29 mouse cellular contexts compared by ENCODE assay signal in genomic region chr19:11617983-11618382, GRCm38 (mm10). TPM values are rescaled to one million over a fixed set of nuclear protein-coding genes. Genes with fewer than 3 reads are reported as not detected.
A peak's percentile ranks its signal among the peaks of the same experiment; 100 is the strongest.
DNase-seq lines count a peak whose midpoint lies in the region; ATAC-seq lines count a peak whose summit lies in the region.
"Had no signal": no experiment of that assay in that cellular context is flagged by ENCODE, and none has a peak within 500 bp of the region (broad histone marks: within the 10 kb centered on the region; RNA-seq: fewer than 3 reads in every experiment).

No protein-coding gene starts in this region.

- no peak overlapping the region for H3K27ac ChIP-seq in liver, embryonic 11.5 days (ENCODE audit: low read depth, low read length)
- no peak overlapping the region for H3K27ac ChIP-seq in liver, embryonic 15.5 days (replicated peaks)
- no peak overlapping the region for H3K27ac ChIP-seq in forebrain, embryonic 11.5 days (ENCODE audit: low read depth, low read length)
- H3K27ac ChIP-seq: embryonic facial prominence, embryonic 12.5 days; embryonic facial prominence, embryonic 15.5 days; forebrain, embryonic 12.5 days; forebrain, embryonic 15.5 days; heart, adult 2 months; heart, embryonic 10.5 days; heart, embryonic 13.5 days; hindbrain, embryonic 12.5 days; hindbrain, embryonic 15.5 days had no signal

- H3K9me3 ChIP-seq in liver, embryonic 11.5 days (ENCODE audit: control insufficient read depth, low read length) = no peaks in the 10 kb centered on the region
- no peaks in the 10 kb centered on the region for H3K9me3 ChIP-seq in liver, embryonic 15.5 days (replicated peaks)
- H3K9me3 ChIP-seq in forebrain, embryonic 11.5 days (ENCODE audit: control insufficient read depth, low read length) = no peaks in the 10 kb centered on the region
- H3K9me3 ChIP-seq: embryonic facial prominence, embryonic 12.5 days; embryonic facial prominence, embryonic 15.5 days; forebrain, embryonic 12.5 days; forebrain, embryonic 15.5 days; heart, embryonic 10.5 days; heart, embryonic 13.5 days; hindbrain, embryonic 12.5 days; hindbrain, embryonic 15.5 days had no signal

- no peaks in the 10 kb centered on the region for H3K36me3 ChIP-seq in liver, embryonic 11.5 days (ENCODE audit: control insufficient read depth, insufficient read depth, low read length)
- no peaks in the 10 kb centered on the region for H3K36me3 ChIP-seq in liver, embryonic 15.5 days (replicated peaks)
- no peaks in the 10 kb centered on the region for H3K36me3 ChIP-seq in forebrain, embryonic 11.5 days (ENCODE audit: control insufficient read depth, insufficient read depth, low read length)
- H3K36me3 ChIP-seq: embryonic facial prominence, embryonic 12.5 days; embryonic facial prominence, embryonic 15.5 days; forebrain, embryonic 12.5 days; forebrain, embryonic 15.5 days; heart, embryonic 10.5 days; heart, embryonic 13.5 days; hindbrain, embryonic 12.5 days; hindbrain, embryonic 15.5 days had no signal

- intact Hi-C loops in left cerebral cortex, postnatal 36 days (cut with DNase I) = no loop called here

- no peak for DNase-seq in liver, embryonic 11.5 days (ENCODE audit: low spot score)
- no peak for DNase-seq in liver
- no peak for DNase-seq in forebrain, embryonic 11.5 days (ENCODE audit: low spot score)
- no peak for DNase-seq in left cerebral cortex, postnatal 36 days (ENCODE audit: low spot score in 2 of 2)
- no peak for DNase-seq in thymus, postnatal 4 days
- DNase-seq: adrenal gland, postnatal 10 days; adrenal gland, postnatal 36 days; cerebellum, adult 18-20 months; cerebellum, adult 9-10 months; cerebellum, postnatal 14 days; gastrocnemius, postnatal 36 days; heart, adult 2 months; heart, postnatal 14 days; heart, postnatal 4 days had no signal

- no peaks in the 10 kb centered on the region for H3K27me3 ChIP-seq in liver, embryonic 11.5 days (replicated peaks; ENCODE audit: control insufficient read depth, insufficient read depth, low read length)
- H3K27me3 ChIP-seq in liver, embryonic 15.5 days = no peaks in the 10 kb centered on the region
- H3K27me3 ChIP-seq in forebrain, embryonic 11.5 days (ENCODE audit: control insufficient read depth, insufficient read depth, low read length) = no peaks in the 10 kb centered on the region
- H3K27me3 ChIP-seq: embryonic facial prominence, embryonic 12.5 days; embryonic facial prominence, embryonic 15.5 days; forebrain, embryonic 12.5 days; forebrain, embryonic 15.5 days; heart, embryonic 13.5 days; hindbrain, embryonic 12.5 days; hindbrain, embryonic 15.5 days; Patski had no signal

- ATAC-seq in liver, embryonic 11.5 days (replicated peaks; ENCODE audit: low FRiP score) = peak; percentile 86
- peak; percentile 74; the same call in 1 of the 2 replicates for ATAC-seq in liver, embryonic 15.5 days (ENCODE audit: insufficient read depth)
- ATAC-seq in megakaryocyte progenitor cell, adult 5-6 weeks (replicated peaks; ENCODE audit: poor library complexity) = peak; percentile 75
- no peak for ATAC-seq in forebrain, embryonic 11.5 days (replicated peaks; ENCODE audit: low FRiP score)
- ATAC-seq: forebrain, embryonic 15.5 days; Patski had no signal

- H3K9ac ChIP-seq in liver, embryonic 11.5 days (ENCODE audit: low read depth, low read length) = no peak overlapping the region
- H3K9ac ChIP-seq in liver, embryonic 15.5 days = no peak overlapping the region
- H3K9ac ChIP-seq in forebrain, embryonic 11.5 days (ENCODE audit: low read length) = no peak overlapping the region
- H3K9ac ChIP-seq: embryonic facial prominence, embryonic 12.5 days; embryonic facial prominence, embryonic 15.5 days; forebrain, embryonic 12.5 days; forebrain, embryonic 15.5 days; heart, embryonic 13.5 days; hindbrain, embryonic 12.5 days; hindbrain, embryonic 15.5 days had no signal

- H3K4me2 ChIP-seq in liver, embryonic 11.5 days = no peak overlapping the region
- no peak overlapping the region for H3K4me2 ChIP-seq in liver, embryonic 15.5 days
- H3K4me2 ChIP-seq in forebrain, embryonic 11.5 days (ENCODE audit: low read depth, low read length, severe bottlenecking) = no peak overlapping the region
- H3K4me2 ChIP-seq: embryonic facial prominence, embryonic 12.5 days; embryonic facial prominence, embryonic 15.5 days; forebrain, embryonic 12.5 days; forebrain, embryonic 15.5 days; heart, embryonic 13.5 days; hindbrain, embryonic 12.5 days; hindbrain, embryonic 15.5 days had no signal

- no peak overlapping the region for H3K4me3 ChIP-seq in liver, embryonic 11.5 days (ENCODE audit: low read depth, low read length)
- no peak overlapping the region for H3K4me3 ChIP-seq in liver, embryonic 15.5 days (replicated peaks)
- no peak overlapping the region for H3K4me3 ChIP-seq in forebrain, embryonic 11.5 days (ENCODE audit: low read depth, low read length)
- H3K4me3 ChIP-seq: embryonic facial prominence, embryonic 12.5 days; embryonic facial prominence, embryonic 15.5 days; forebrain, embryonic 12.5 days; forebrain, embryonic 15.5 days; heart, adult 2 months; heart, embryonic 10.5 days; heart, embryonic 13.5 days; hindbrain, embryonic 12.5 days; hindbrain, embryonic 15.5 days had no signal

- no peaks in the 10 kb centered on the region; the same call in 1 of the 2 replicates for H3K4me1 ChIP-seq in liver, embryonic 11.5 days (replicated peaks; ENCODE audit: control insufficient read depth, insufficient read depth, low read length)
- H3K4me1 ChIP-seq in liver, embryonic 15.5 days (replicated peaks) = peaks cover 15% of the 10 kb centered on the region
- H3K4me1 ChIP-seq in forebrain, embryonic 11.5 days (replicated peaks; ENCODE audit: control insufficient read depth, insufficient read depth, low read length) = no peaks in the 10 kb centered on the region
- H3K4me1 ChIP-seq: embryonic facial prominence, embryonic 12.5 days; embryonic facial prominence, embryonic 15.5 days; forebrain, embryonic 12.5 days; forebrain, embryonic 15.5 days; heart, embryonic 10.5 days; heart, embryonic 13.5 days; hindbrain, embryonic 12.5 days; hindbrain, embryonic 15.5 days had no signal

RNA-seq across cellular contexts. Expression of gene Ms4a2, which starts 5.5 kb away (rescaled TPM):
- polyA plus RNA-seq in liver, embryonic 11.5 days (2014; fragmentation: Nextera tagmentation; extraction: Ambion mirVana) = 0.19 TPM in 2 replicates
- 0.73 and 0.81 TPM in 2 replicates for polyA plus RNA-seq in liver, embryonic 15.5 days (2015; fragmentation: Nextera tagmentation; extraction: Ambion mirVana)
- 18.2 and 21.8 TPM in 2 replicates for total RNA-seq in megakaryocyte progenitor cell, adult 5-6 weeks (2015)
- total RNA-seq in megakaryocyte progenitor cell, adult 5-6 weeks (2017) = 17.5 and 20.2 TPM in 2 replicates
- polyA plus RNA-seq in forebrain, embryonic 11.5 days (2014; fragmentation: Nextera tagmentation; extraction: Ambion mirVana) = not detected in 2 replicates
- not detected for total RNA-seq in left cerebral cortex, postnatal 36 days (2021)
- total RNA-seq: adrenal gland, adult 18-20 months; adrenal gland, postnatal 36 days; ES-E14; heart, postnatal 14 days had no signal
- polyA plus RNA-seq: forebrain, embryonic 12.5 days; forebrain, embryonic 15.5 days; heart, embryonic 13.5 days; hindbrain, embryonic 12.5 days had no signal

RNA-seq across cellular contexts. Expression of gene Ms4a6d, which starts 13.3 kb away (rescaled TPM):
- polyA plus RNA-seq in liver, embryonic 11.5 days (2014; fragmentation: Nextera tagmentation; extraction: Ambion mirVana) = 3.8 and 5.1 TPM in 2 replicates
- polyA plus RNA-seq in liver, embryonic 15.5 days (2015; fragmentation: Nextera tagmentation; extraction: Ambion mirVana) = 4.5 and 4.8 TPM in 2 replicates
- 5.1 and 5.9 TPM in 2 replicates for total RNA-seq in megakaryocyte progenitor cell, adult 5-6 weeks (2015)
- total RNA-seq in megakaryocyte progenitor cell, adult 5-6 weeks (2017) = 3.0 and 4.2 TPM in 2 replicates
- 1.8 and 2.2 TPM in 2 replicates for polyA plus RNA-seq in forebrain, embryonic 11.5 days (2014; fragmentation: Nextera tagmentation; extraction: Ambion mirVana)
- 1 to 10 TPM; 1.3 to 1.6 TPM for total RNA-seq in left cerebral cortex, postnatal 36 days (2021)

RNA-seq across cellular contexts. Expression of gene Ms4a3, which starts 22.7 kb away (rescaled TPM):
- 7.5 and 9.7 TPM in 2 replicates for polyA plus RNA-seq in liver, embryonic 11.5 days (2014; fragmentation: Nextera tagmentation; extraction: Ambion mirVana)
- 30.9 and 39.0 TPM in 2 replicates for polyA plus RNA-seq in liver, embryonic 15.5 days (2015; fragmentation: Nextera tagmentation; extraction: Ambion mirVana)
- total RNA-seq in megakaryocyte progenitor cell, adult 5-6 weeks (2015) = 1,524 and 1,660 TPM in 2 replicates
- 866 and 1,151 TPM in 2 replicates for total RNA-seq in megakaryocyte progenitor cell, adult 5-6 weeks (2017)
- polyA plus RNA-seq in forebrain, embryonic 11.5 days (2014; fragmentation: Nextera tagmentation; extraction: Ambion mirVana) = not detected in 2 replicates
- total RNA-seq in left cerebral cortex, postnatal 36 days (2021) = not detected
- total RNA-seq: adrenal gland, adult 18-20 months; adrenal gland, postnatal 36 days; ES-E14; gastrocnemius, adult 8-10 months; gastrocnemius, postnatal 36 days; heart, adult 2 months; heart, postnatal 14 days; heart, postnatal 4 days had no signal
- polyA plus RNA-seq: embryonic facial prominence, embryonic 12.5 days; embryonic facial prominence, embryonic 15.5 days; forebrain, embryonic 12.5 days; forebrain, embryonic 15.5 days; heart, adult 2 months; heart, embryonic 10.5 days; hindbrain, embryonic 12.5 days; hindbrain, embryonic 15.5 days had no signal

RNA-seq across cellular contexts. Expression of gene Oosp2, which starts 42.4 kb away (rescaled TPM):
- not detected in 2 replicates for polyA plus RNA-seq in liver, embryonic 11.5 days (2014; fragmentation: Nextera tagmentation; extraction: Ambion mirVana)
- 0.17 and 0.24 TPM in 2 replicates for polyA plus RNA-seq in liver, embryonic 15.5 days (2015; fragmentation: Nextera tagmentation; extraction: Ambion mirVana)
- 1.1 and 3.4 TPM in 2 replicates for total RNA-seq in megakaryocyte progenitor cell, adult 5-6 weeks (2015)
- not detected in 2 replicates for total RNA-seq in megakaryocyte progenitor cell, adult 5-6 weeks (2017)
- polyA plus RNA-seq in forebrain, embryonic 11.5 days (2014; fragmentation: Nextera tagmentation; extraction: Ambion mirVana) = not detected in 2 replicates
- not detected for total RNA-seq in left cerebral cortex, postnatal 36 days (2021)
- total RNA-seq: adrenal gland, postnatal 10 days; ES-E14; gastrocnemius, adult 8-10 months; gastrocnemius, postnatal 36 days; heart, adult 2 months; heart, postnatal 14 days; heart, postnatal 4 days had no signal
- polyA plus RNA-seq: embryonic facial prominence, embryonic 12.5 days; embryonic facial prominence, embryonic 15.5 days; forebrain, embryonic 12.5 days; forebrain, embryonic 15.5 days; heart, adult 2 months; heart, embryonic 10.5 days; heart, embryonic 13.5 days; heart, embryonic 16.5 days; hindbrain, embryonic 12.5 days; hindbrain, embryonic 15.5 days; Patski had no signal
